Comparison of ENCODE assay signal across 8 mouse cellular contexts in the genomic region with DNA sequence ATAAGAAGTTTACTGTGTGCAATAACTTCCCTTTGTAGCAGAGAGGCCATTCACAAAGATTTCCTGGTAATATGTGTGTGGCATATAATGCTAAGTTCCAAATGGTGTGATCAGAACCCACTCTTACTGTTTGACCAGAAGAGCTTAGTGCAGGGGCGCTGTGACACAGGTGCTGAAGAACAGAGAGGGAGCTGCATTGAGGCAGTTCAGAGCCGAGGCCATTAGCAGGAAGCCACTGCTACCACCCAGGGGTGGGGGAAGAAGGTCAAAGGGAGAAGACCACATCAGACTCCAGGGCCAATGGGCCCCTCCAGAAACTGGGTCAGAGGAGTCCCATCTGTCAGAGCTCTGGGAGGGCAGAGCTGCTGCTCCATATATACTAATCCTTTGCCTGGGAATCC. TPM values are rescaled to one million over a fixed set of nuclear protein-coding genes. Genes with fewer than 3 reads are reported as not detected.
A peak's percentile ranks its signal among the peaks of the same experiment; 100 is the strongest.
DNase-seq lines count a peak whose midpoint lies in the region; ATAC-seq and TF ChIP-seq lines count a peak whose summit lies in the region.

No protein-coding gene starts in this region.

- no peaks in the 10 kb centered on the region for H3K9me3 ChIP-seq in forebrain, embryonic 15.5 days

- peaks cover 8% of the 10 kb centered on the region for H3K4me1 ChIP-seq in bone marrow, adult 2 months (ENCODE audit: control insufficient read depth, insufficient read depth, low read length)
- peaks cover 23% of the 10 kb centered on the region for H3K4me1 ChIP-seq in forebrain, embryonic 15.5 days

- H3K4me2 ChIP-seq in forebrain, embryonic 15.5 days (replicated peaks): peak overlapping the region; percentile 84

- no peak for TF ChIP-seq POLR2A in bone marrow, adult 2 months (IDR thresholded peaks at IDR 0.05; ENCODE audit: borderline replicate concordance, control insufficient read depth, low read depth, low read length)

- intact Hi-C loops in left cerebral cortex, postnatal 36 days (cut with DNase I): loop anchor here (5.0 kb wide), 2 partner anchors 57 to 68 kb away; no protein-coding TSS in a partner anchor

- no peaks in the 10 kb centered on the region for H3K27me3 ChIP-seq in forebrain, embryonic 15.5 days

- ATAC-seq in forebrain, embryonic 15.5 days (replicated peaks): no peak

- 0 out of 2 replicates have a peak, but pooled peaks have one; percentile 3 for TF ChIP-seq CTCF in bone marrow, adult 2 months (IDR thresholded peaks at IDR 0.05; ENCODE audit: control insufficient read depth, insufficient read depth, low read length)

- WGBS in bone marrow, adult 2 months: 4% methylated on average over 2 of the region's 2 CpGs
- 24% methylated on average over 2 of the region's 2 CpGs for WGBS in forebrain, embryonic 15.5 days

- peak overlapping the region; percentile 90 for H3K27ac ChIP-seq in bone marrow, adult 2 months (ENCODE audit: control insufficient read depth, insufficient read depth, low read depth, low read length, poor library complexity)
- no peak overlapping the region for H3K27ac ChIP-seq in forebrain, embryonic 15.5 days (replicated peaks)

- H3K4me3 ChIP-seq in bone marrow, adult 2 months (replicated peaks; ENCODE audit: control insufficient read depth, low read depth, low read length): peak overlapping the region; percentile 46
- H3K4me3 ChIP-seq in forebrain, embryonic 15.5 days: no peak overlapping the region; the same call in 1 of the 2 replicates

- no peak overlapping the region for H3K9ac ChIP-seq in forebrain, embryonic 15.5 days (replicated peaks)

- DNase-seq in CD4-positive helper T cell, adult 2 months (ENCODE audit: low read depth, low spot score): peak; percentile 41
- DNase-seq in liver: peak; percentile 20
- DNase-seq in retina, postnatal 7 days (ENCODE audit: low read depth, low spot score): peak; percentile 52
- DNase-seq in testis, postnatal 10 days (ENCODE audit: low spot score): no peak
- DNase-seq in right cerebral cortex, adult 18-20 months: no peak
- DNase-seq in left cerebral cortex, postnatal 36 days (ENCODE audit: low spot score in 2 of 2): no peak

- H3K36me3 ChIP-seq in forebrain, embryonic 15.5 days: no peaks in the 10 kb centered on the region

RNA-seq across cellular contexts. Expression of a gene that starts 1.8 kb away (rescaled TPM):
- 33.5 and 56.0 TPM in 2 replicates for polyA plus RNA-seq in bone marrow, adult 2 months (2011; ENCODE audit: insufficient read depth, insufficient read length, low replicate concordance, missing spikeins)
- 47.1 and 50.2 TPM in 2 replicates for polyA plus RNA-seq in forebrain, embryonic 15.5 days (2015; fragmentation: Nextera tagmentation; extraction: Ambion mirVana)
- total RNA-seq in left cerebral cortex, postnatal 36 days (2021): 100 to 1,000 TPM in 1 of 2 experiments, 10 to 100 TPM in 1; 88.0 to 122 TPM

RNA-seq across cellular contexts. Expression of a gene that starts 51.4 kb away (rescaled TPM):
- polyA plus RNA-seq in bone marrow, adult 2 months (2011; ENCODE audit: insufficient read depth, insufficient read length, low replicate concordance, missing spikeins): 4.0 and 7.0 TPM in 2 replicates
- polyA plus RNA-seq in forebrain, embryonic 15.5 days (2015; fragmentation: Nextera tagmentation; extraction: Ambion mirVana): 1.8 and 2.4 TPM in 2 replicates
- total RNA-seq in left cerebral cortex, postnatal 36 days (2021): 1 to 10 TPM; 2.0 to 3.7 TPM

Comparison
In these comparisons a context has a peak if more than half of its experiments do, and no peak if none do; other contexts are left out.
1. DNase-seq: peak in CD4-positive helper T cell, adult 2 months (single experiment), liver (single experiment) and retina, postnatal 7 days (single experiment); none in testis, postnatal 10 days (single experiment), right cerebral cortex, adult 18-20 months (single experiment) and left cerebral cortex, postnatal 36 days (0 of 2).